Mouse (Mus musculus): ENCODE data around the gene Grm4. TPM values are rescaled to one million over a fixed set of nuclear protein-coding genes. Genes with fewer than 3 reads are reported as not detected.

The Grm4 gene
- total and polyA plus RNA-seq, 3 experiments: 0.05 TPM; not detected in 2

DNA sequence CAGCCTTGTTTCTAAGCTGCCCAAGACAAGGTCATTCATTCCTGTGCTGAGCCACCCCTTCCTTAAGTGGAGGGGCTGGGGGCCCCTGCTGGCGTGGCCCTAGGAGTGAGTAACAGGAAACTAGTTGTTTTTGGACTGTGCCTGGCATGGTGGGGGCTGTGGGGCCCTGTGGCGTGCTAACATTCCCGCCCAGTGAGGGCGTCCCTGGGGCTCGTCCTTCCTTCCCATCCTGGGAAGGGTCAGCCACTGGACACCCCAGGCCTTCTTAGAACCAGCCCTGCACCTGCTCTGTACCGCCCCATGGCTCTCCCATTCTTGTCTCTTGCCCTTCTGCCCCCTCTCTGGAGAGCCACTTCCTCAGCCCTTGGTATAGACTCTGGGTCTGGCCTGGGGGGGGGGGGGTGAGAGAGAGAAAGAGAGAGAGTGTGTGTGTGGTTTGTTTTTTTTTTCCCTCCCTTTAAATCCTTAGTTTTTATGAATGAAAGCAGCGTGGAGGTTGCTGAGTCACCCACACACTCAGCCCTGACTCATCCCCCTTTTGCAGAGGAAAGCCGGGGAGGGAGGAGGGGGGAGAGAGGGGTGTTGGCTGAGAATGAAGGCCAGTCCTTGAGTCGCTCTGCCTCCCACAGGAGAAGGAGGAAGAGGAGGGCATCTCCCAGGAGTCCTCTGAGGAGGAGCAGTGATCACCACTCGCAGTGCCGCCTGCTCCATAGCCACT lies 40.8 kb upstream of the Grm4 start:
- Histone ChIP-seq H3K4me1 (ENCODE audit: insufficient read depth, low read depth, low read length) (peaks cover 72% of the 10 kb centered on the region), H3K4me3 (ENCODE audit: low read depth, low read length) (peak overlapping the region; percentile 95; the same call in 1 of the 2 replicates), H3K36me3 (replicated peaks) (peaks cover 61% of the 10 kb centered on the region), H3K27me3 (ENCODE audit: insufficient read depth, low read length) (no peaks in the 10 kb centered on the region), H3K9me3 (replicated peaks) (no peaks in the 10 kb centered on the region)
- ATAC-seq (ENCODE audit: extremely low read depth, insufficient number of reproducible peaks, low FRiP score, poor library complexity, severe bottlenecking): peak; percentile 41
- no peak for TF ChIP-seq GATA2 (IDR thresholded peaks at IDR 0.05; ENCODE audit: borderline replicate concordance, low read depth, low read length)
- TF ChIP-seq CTCF (IDR thresholded peaks at IDR 0.05; ENCODE audit: low read depth, low read length): no peak
- no peak for TF ChIP-seq TAL1 (conservative IDR thresholded peaks at IDR 0.05; ENCODE audit: low read depth, low read length)
- TF ChIP-seq POLR2AphosphoS5 (IDR thresholded peaks at IDR 0.05; ENCODE audit: insufficient replicate concordance, low read depth, low read length): no peak
- no peak for TF ChIP-seq GATA1 (IDR thresholded peaks at IDR 0.05; ENCODE audit: borderline replicate concordance, low read length)
- DNase-seq (ENCODE audit: low spot score): peak; percentile 71

DNA sequence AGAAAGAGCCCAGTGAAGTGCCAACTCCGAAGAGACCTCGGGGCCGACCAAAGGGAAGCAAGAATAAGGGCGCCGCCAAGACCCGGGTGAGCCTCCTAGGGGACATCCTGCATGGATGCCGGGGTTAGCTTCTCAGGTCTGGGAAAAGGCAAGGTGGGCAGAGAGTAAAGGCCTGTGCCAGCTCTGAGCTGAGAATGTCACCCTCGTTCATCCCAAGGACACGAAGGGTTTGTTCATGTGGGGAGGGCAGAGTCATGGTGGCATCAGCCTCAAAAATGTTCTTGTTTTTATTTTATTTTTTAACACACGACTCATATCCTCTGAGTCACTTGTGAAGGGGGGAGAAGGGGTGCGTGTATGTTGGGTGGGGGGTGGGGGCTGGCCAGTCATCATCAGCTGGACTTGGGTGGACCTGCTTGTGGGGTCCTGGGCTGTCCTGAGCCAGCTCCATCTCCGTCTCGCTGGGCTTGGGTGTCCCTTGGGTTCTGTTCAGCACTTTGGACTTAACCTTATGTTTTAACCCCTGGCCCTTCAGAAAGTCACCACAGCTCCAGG lies 39.8 kb upstream of the Grm4 start:
- H3K36me3 ChIP-seq (replicated peaks): peaks cover 59% of the 10 kb centered on the region
- TF ChIP-seq POLR2AphosphoS5 (IDR thresholded peaks at IDR 0.05; ENCODE audit: insufficient replicate concordance, low read depth, low read length) (no peak), GATA2 (IDR thresholded peaks at IDR 0.05; ENCODE audit: borderline replicate concordance, low read depth, low read length) (no peak), CTCF (IDR thresholded peaks at IDR 0.05; ENCODE audit: low read depth, low read length) (no peak)
- peak overlapping the region; percentile 95; the same call in 1 of the 2 replicates for H3K4me3 ChIP-seq (ENCODE audit: low read depth, low read length)
- ATAC-seq (ENCODE audit: extremely low read depth, insufficient number of reproducible peaks, low FRiP score, poor library complexity, severe bottlenecking): no peak
- DNase-seq (ENCODE audit: low spot score): no peak
- peaks cover 64% of the 10 kb centered on the region for H3K4me1 ChIP-seq (ENCODE audit: insufficient read depth, low read depth, low read length)
- no peaks in the 10 kb centered on the region for H3K9me3 ChIP-seq (replicated peaks)
- no peaks in the 10 kb centered on the region for H3K27me3 ChIP-seq (ENCODE audit: insufficient read depth, low read length)

DNA sequence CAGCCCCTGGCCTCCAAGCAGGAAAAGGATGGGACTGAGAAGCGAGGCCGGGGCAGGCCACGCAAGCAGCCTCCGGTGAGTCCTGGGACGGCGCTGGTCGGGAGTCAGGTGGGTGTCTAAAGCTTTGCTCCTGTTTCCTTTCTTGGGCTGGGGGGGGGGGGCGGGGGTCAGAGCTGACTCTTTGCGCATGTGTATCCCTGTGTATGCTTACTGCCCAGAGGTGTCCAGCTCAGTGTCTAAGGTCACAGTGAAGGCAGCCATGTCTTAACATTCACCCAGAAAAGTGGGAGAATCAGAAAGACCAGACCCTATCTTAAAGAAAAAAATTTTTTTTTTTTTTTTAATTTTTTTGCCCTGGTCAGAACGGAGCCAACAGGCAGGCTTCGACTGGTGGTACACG lies 38.4 kb upstream of the Grm4 start:
- Histone ChIP-seq H3K9me3 (replicated peaks) (no peaks in the 10 kb centered on the region), H3K27me3 (ENCODE audit: insufficient read depth, low read length) (no peaks in the 10 kb centered on the region), H3K36me3 (replicated peaks) (peaks cover 56% of the 10 kb centered on the region), H3K4me3 (ENCODE audit: low read depth, low read length) (peak overlapping the region; percentile 95), H3K4me1 (ENCODE audit: insufficient read depth, low read depth, low read length) (peaks cover 61% of the 10 kb centered on the region)
- no peak for TF ChIP-seq GATA1 (IDR thresholded peaks at IDR 0.05; ENCODE audit: borderline replicate concordance, low read length)
- TF ChIP-seq POLR2AphosphoS5 (IDR thresholded peaks at IDR 0.05; ENCODE audit: insufficient replicate concordance, low read depth, low read length): no peak
- no peak for TF ChIP-seq TAL1 (conservative IDR thresholded peaks at IDR 0.05; ENCODE audit: low read depth, low read length)
- DNase-seq (ENCODE audit: low spot score) (no peak), ATAC-seq (ENCODE audit: extremely low read depth, insufficient number of reproducible peaks, low FRiP score, poor library complexity, severe bottlenecking) (no peak)

DNA sequence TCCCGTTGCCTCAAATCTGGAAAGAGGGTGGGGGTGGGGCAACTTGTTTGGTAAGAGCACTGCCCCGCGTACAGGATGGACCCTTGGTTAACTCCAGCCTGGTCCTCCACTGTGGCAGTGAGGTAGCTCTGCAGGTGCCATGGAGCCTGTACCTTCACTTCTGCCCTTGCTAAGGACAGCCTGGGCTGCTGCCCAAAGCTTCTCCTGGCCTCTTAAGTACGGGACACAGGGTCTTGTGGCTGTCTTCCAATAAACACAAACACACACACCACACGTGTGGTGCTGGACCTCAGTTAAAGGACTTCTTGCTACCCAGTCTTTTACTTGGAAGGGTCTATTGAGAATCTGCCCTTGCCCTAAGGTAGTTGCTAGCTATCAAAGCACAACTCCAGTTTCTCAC lies 37.6 kb upstream of the Grm4 start:
- ATAC-seq (ENCODE audit: extremely low read depth, insufficient number of reproducible peaks, low FRiP score, poor library complexity, severe bottlenecking) (no peak), DNase-seq (ENCODE audit: low spot score) (no peak)
- Histone ChIP-seq H3K4me1 (ENCODE audit: insufficient read depth, low read depth, low read length) (peaks cover 61% of the 10 kb centered on the region), H3K9me3 (replicated peaks) (no peaks in the 10 kb centered on the region), H3K36me3 (replicated peaks) (peaks cover 48% of the 10 kb centered on the region), H3K27me3 (ENCODE audit: insufficient read depth, low read length) (no peaks in the 10 kb centered on the region), H3K4me3 (ENCODE audit: low read depth, low read length) (peak overlapping the region; percentile 95)
- TF ChIP-seq CTCF (IDR thresholded peaks at IDR 0.05; ENCODE audit: low read depth, low read length) (no peak), TAL1 (conservative IDR thresholded peaks at IDR 0.05; ENCODE audit: low read depth, low read length) (no peak), POLR2AphosphoS5 (IDR thresholded peaks at IDR 0.05; ENCODE audit: insufficient replicate concordance, low read depth, low read length) (0 out of 2 replicates have a peak, but pooled peaks have one; percentile 30), GATA2 (IDR thresholded peaks at IDR 0.05; ENCODE audit: borderline replicate concordance, low read depth, low read length) (no peak), GATA1 (IDR thresholded peaks at IDR 0.05; ENCODE audit: borderline replicate concordance, low read length) (no peak)

DNA sequence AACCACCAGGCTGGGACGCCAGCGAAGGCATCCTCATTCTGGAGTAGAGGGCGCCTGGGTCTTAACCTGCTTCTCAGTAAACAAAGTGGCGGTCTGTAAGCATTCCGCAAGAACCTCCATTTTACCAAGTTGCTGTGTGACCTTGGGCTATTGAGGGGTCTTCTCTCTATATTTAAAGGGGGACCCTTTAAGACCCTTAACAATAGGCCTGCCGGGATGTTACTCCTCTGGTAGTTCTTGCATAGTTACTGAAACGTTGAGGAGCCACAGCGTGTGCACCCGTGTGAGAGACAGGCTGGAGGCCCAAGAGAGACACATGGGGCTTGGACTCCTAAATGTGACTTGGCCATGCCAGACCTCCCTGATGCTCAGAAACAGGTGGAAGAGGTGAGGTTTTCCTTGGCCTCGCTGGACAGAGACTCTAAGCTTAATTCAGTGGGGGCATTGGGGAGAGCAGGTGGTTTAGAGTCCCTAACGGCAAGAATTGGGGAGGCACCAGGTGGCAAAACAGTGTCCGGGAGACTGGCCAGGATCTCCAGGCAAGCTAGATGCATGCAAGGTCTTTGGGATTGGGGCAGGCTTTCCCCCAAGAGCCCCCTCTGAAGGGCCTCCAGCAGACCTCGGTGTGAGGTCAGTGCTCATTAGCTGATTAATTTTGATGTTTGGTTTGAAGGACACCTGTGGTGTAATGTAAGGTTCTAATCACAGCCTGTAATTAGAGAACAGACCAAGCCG lies 36.9 kb upstream of the Grm4 start:
- H3K4me1 ChIP-seq (ENCODE audit: insufficient read depth, low read depth, low read length): peaks cover 63% of the 10 kb centered on the region

More for the DNA sequence above, 36.9 kb upstream of the Grm4 start:
- no peak for TF ChIP-seq GATA2 (IDR thresholded peaks at IDR 0.05; ENCODE audit: borderline replicate concordance, low read depth, low read length)
- TF ChIP-seq CTCF (IDR thresholded peaks at IDR 0.05; ENCODE audit: low read depth, low read length): no peak
- TF ChIP-seq TAL1 (conservative IDR thresholded peaks at IDR 0.05; ENCODE audit: low read depth, low read length): no peak
- no peak for TF ChIP-seq POLR2AphosphoS5 (IDR thresholded peaks at IDR 0.05; ENCODE audit: insufficient replicate concordance, low read depth, low read length)
- TF ChIP-seq GATA1 (IDR thresholded peaks at IDR 0.05; ENCODE audit: borderline replicate concordance, low read length): no peak
- Histone ChIP-seq H3K4me3 (ENCODE audit: low read depth, low read length) (peak overlapping the region; percentile 95), H3K36me3 (replicated peaks) (peaks cover 44% of the 10 kb centered on the region), H3K9me3 (replicated peaks) (no peaks in the 10 kb centered on the region), H3K27me3 (ENCODE audit: insufficient read depth, low read length) (no peaks in the 10 kb centered on the region)
- no peak for ATAC-seq (ENCODE audit: extremely low read depth, insufficient number of reproducible peaks, low FRiP score, poor library complexity, severe bottlenecking)
- no peak for DNase-seq (ENCODE audit: low spot score)
